Comparison of ENCODE assay signal across 8 mouse cellular contexts in the genomic region with DNA sequence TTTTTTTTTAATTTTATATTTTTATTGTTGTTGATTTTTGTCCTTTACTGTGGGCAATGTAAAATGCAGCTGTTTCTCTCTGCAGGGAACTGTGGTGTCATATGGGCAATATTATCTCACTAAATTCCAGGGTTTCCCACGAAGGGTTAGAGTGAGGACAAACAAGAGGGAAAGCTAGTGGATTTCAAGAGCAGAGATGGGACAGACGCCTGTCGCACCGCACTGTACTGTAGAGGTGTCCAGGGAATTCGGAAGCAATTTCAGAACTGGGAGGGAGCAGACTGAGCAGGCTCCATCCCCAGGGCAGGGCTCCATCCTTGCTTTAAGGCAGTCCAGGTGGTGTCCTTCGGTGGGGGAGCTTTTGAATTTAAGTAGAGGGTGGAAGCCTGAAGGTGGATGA. TPM values are rescaled to one million over a fixed set of nuclear protein-coding genes. Genes with fewer than 3 reads are reported as not detected.
DNase-seq lines count a peak whose midpoint lies in the region; ATAC-seq and TF ChIP-seq lines count a peak whose summit lies in the region.

No protein-coding gene starts in this region.

- no peak overlapping the region for H3K9ac ChIP-seq in limb, embryonic 13.5 days
- no peak overlapping the region for H3K9ac ChIP-seq in midbrain, embryonic 15.5 days

- peak; percentile 26 for ATAC-seq in limb, embryonic 13.5 days (ENCODE audit: low FRiP score, low read depth)
- ATAC-seq in midbrain, embryonic 15.5 days (replicated peaks), result peak; percentile 51; the same call in 1 of the 2 replicates

- DNase-seq in adrenal gland, postnatal 25 days, result peak; percentile 9
- DNase-seq in adrenal gland, postnatal 4 days (ENCODE audit: low spot score in 2 of 2), result no peak
- DNase-seq in heart, postnatal 36 days, result peak; percentile 25 to 47
- no peak for DNase-seq in cerebellum, adult 9-11 months
- no peak for DNase-seq in ovary, adult 18-20 months (ENCODE audit: low spot score)

- peaks cover 7% of the 10 kb centered on the region; the same call in 1 of the 2 replicates for H3K36me3 ChIP-seq in limb, embryonic 13.5 days
- H3K36me3 ChIP-seq in midbrain, embryonic 15.5 days (replicated peaks), result no peaks in the 10 kb centered on the region

- 27% methylated on average over 6 of the region's 6 CpGs for WGBS in limb, embryonic 13.5 days
- WGBS in midbrain, embryonic 15.5 days, result 48% methylated on average over 6 of the region's 6 CpGs

- H3K9me3 ChIP-seq in limb, embryonic 13.5 days, result no peaks in the 10 kb centered on the region
- no peaks in the 10 kb centered on the region for H3K9me3 ChIP-seq in midbrain, embryonic 15.5 days

- TF ChIP-seq CTCF in bone marrow macrophage, adult 2 months (IDR thresholded peaks at IDR 0.05; ENCODE audit: low read depth, low read length), result no peak

- H3K27ac ChIP-seq in bone marrow macrophage, adult 2 months (ENCODE audit: insufficient read depth, low read depth, low read length), result peak overlapping the region; percentile 86
- H3K27ac ChIP-seq in limb, embryonic 13.5 days, result 0 out of 2 replicates have a peak overlapping the region, but pooled peaks have one; percentile 22
- H3K27ac ChIP-seq in midbrain, embryonic 15.5 days, result no peak overlapping the region

- intact Hi-C loops in heart, postnatal 36 days (cut with DNase I), result loop anchor here (2.0 kb wide), 1 partner anchor 42 kb away; no protein-coding TSS in a partner anchor

- TF ChIP-seq POLR2A in bone marrow macrophage, adult 2 months (IDR thresholded peaks at IDR 0.05; ENCODE audit: borderline replicate concordance, low read depth, low read length), result no peak

- peaks cover 23% of the 10 kb centered on the region for H3K4me1 ChIP-seq in bone marrow macrophage, adult 2 months (ENCODE audit: control insufficient read depth, insufficient read depth, low read length)
- H3K4me1 ChIP-seq in limb, embryonic 13.5 days, result peaks cover 16% of the 10 kb centered on the region
- peaks cover 11% of the 10 kb centered on the region for H3K4me1 ChIP-seq in midbrain, embryonic 15.5 days

- H3K27me3 ChIP-seq in limb, embryonic 13.5 days, result no peaks in the 10 kb centered on the region
- H3K27me3 ChIP-seq in midbrain, embryonic 15.5 days (replicated peaks), result no peaks in the 10 kb centered on the region

- peak overlapping the region; percentile 78 for H3K4me3 ChIP-seq in bone marrow macrophage, adult 2 months (ENCODE audit: insufficient read depth, low read length)
- peak overlapping the region; percentile 45 for H3K4me3 ChIP-seq in limb, embryonic 13.5 days
- H3K4me3 ChIP-seq in midbrain, embryonic 15.5 days, result peak overlapping the region; percentile 19

- peak overlapping the region; percentile 62 for H3K4me2 ChIP-seq in limb, embryonic 13.5 days (replicated peaks)
- H3K4me2 ChIP-seq in midbrain, embryonic 15.5 days, result peak overlapping the region; percentile 41

RNA-seq across cellular contexts. Expression of a gene that starts 2.9 kb away (rescaled TPM):
- total RNA-seq in adrenal gland, postnatal 25 days (2021), result 286 and 299 TPM in 2 replicates
- total RNA-seq in adrenal gland, postnatal 4 days (2021), result 100 to 1,000 TPM; 268 to 614 TPM
- polyA plus RNA-seq in bone marrow macrophage, adult 2 months (2012; ENCODE audit: insufficient read depth, insufficient read length, missing spikeins), result 4,878 and 4,880 TPM in 2 replicates
- total RNA-seq in heart, postnatal 36 days (2021), result 100 to 1,000 TPM; 404 to 453 TPM
- 97.4 and 99.1 TPM in 2 replicates for polyA plus RNA-seq in limb, embryonic 13.5 days (2015; fragmentation: Nextera tagmentation; extraction: Ambion mirVana)
- 104 and 122 TPM in 2 replicates for polyA plus RNA-seq in midbrain, embryonic 15.5 days (2015; fragmentation: Nextera tagmentation; extraction: Ambion mirVana)

RNA-seq across cellular contexts. Expression of a gene that starts 32.1 kb away (rescaled TPM):
- total RNA-seq in adrenal gland, postnatal 25 days (2021), result not detected in 2 replicates
- under 1 TPM in 1 of 2 experiments, not detected in 1; 0.25 TPM for total RNA-seq in adrenal gland, postnatal 4 days (2021)
- 11.5 and 16.2 TPM in 2 replicates for polyA plus RNA-seq in bone marrow macrophage, adult 2 months (2012; ENCODE audit: insufficient read depth, insufficient read length, missing spikeins)
- total RNA-seq in heart, postnatal 36 days (2021), result not detected
- polyA plus RNA-seq in limb, embryonic 13.5 days (2015; fragmentation: Nextera tagmentation; extraction: Ambion mirVana), result 0.27 and 0.31 TPM in 2 replicates
- polyA plus RNA-seq in midbrain, embryonic 15.5 days (2015; fragmentation: Nextera tagmentation; extraction: Ambion mirVana), result 0.30 and 0.31 TPM in 2 replicates

Comparison
In these comparisons a context has a peak if more than half of its experiments do, and no peak if none do; other contexts are left out.
1. DNase-seq: peak in adrenal gland, postnatal 25 days (single experiment) and heart, postnatal 36 days (2 of 2); none in adrenal gland, postnatal 4 days (0 of 2), cerebellum, adult 9-11 months (single experiment) and ovary, adult 18-20 months (single experiment).
2. H3K4me3 ChIP-seq: peak in every context shown above with its lines; median percentile 78 in bone marrow macrophage, adult 2 months; 45 in limb, embryonic 13.5 days; 19 in midbrain, embryonic 15.5 days.